Mouse (Mus musculus) megakaryocyte, embryonic 14.5 days (primary cell): ENCODE measurements around the gene Gm42417.

ENCODE experiments used
- FLI1 ChIP-seq: IDR thresholded peaks from 2 replicates; pipeline ENCODE4 v1.6.1; 2012; ENCODE audit warnings: low read length, inconsistent platforms, mixed read lengths
- GATA1 ChIP-seq: IDR thresholded peaks from 3 replicates; pipeline ENCODE4 v1.6.1; 2012; ENCODE audit warnings: mixed read lengths, low read length, inconsistent platforms, borderline replicate concordance

GRCm38 (mm10) chr1:36542925-36543324, 3.7 kb upstream of the Gm42417 start:
- TF ChIP-seq GATA1, result no peak
- no peak for TF ChIP-seq FLI1
